Mouse (Mus musculus) lung, postnatal 0 days (tissue): ENCODE measurements around the gene Mical3.

Experiments
- CTCF ChIP-seq: IDR thresholded peaks from 2 replicates; pipeline ENCODE4 v1.5.1; 2016; ENCODE audit warnings: antibody characterized with exemption, mild to moderate bottlenecking
- EP300 ChIP-seq: IDR thresholded peaks from 2 replicates; pipeline ENCODE4 v1.6.1; 2016; ENCODE audit warnings: antibody characterized with exemption, mild to moderate bottlenecking, control low read depth

GRCm38 (mm10) chr6:121039719-121040118 lies 91.1 kb downstream of the Mical3 start:
- TF ChIP-seq CTCF (peak; percentile 39), EP300 (no peak)
